Mouse (Mus musculus): Measurements from ENCODE around the gene Maneal. TPM values are rescaled to one million over a fixed set of nuclear protein-coding genes. Genes with fewer than 3 reads are reported as not detected.
A peak's percentile ranks its signal among the peaks of the same experiment; 100 is the strongest.

Gene Maneal
- polyA plus RNA-seq, 1 experiment from 2014 or later, result 0.61 TPM

DNA sequence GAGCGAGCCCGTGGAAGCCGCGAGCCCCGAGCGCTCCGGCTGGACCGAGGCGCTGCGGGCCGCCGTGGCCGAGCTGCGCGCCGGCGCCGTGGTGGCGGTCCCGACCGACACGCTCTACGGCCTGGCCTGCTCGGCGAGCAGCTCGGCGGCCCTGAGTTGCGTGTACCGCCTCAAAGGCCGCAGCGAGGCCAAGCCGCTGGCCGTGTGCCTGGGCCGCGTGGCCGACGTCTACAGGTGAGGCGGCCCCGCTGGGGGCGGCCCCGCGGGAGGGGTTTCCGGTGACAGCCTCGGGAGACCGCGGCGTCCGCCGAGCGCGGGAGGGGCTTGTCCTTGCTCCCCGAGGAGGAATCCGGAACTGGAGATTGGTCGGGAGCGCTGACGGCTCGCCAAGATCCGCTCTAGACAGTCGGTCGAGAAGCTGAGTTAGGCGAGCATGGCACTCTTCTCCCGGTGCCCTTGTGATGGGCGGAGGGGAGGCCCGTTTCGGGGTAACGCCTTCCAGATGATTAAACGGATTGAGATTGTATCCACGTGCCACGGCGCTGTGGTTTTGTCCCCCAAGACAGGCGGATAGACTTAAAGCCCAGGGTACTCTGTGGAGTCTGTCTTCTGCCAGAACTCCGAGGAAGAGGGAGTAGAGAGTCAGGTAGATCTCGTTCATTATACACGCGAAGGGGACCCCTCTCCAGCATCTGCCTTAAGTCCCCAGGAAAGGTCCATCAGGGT is 10.9 kb downstream of the Maneal start, which contains the start of gene 1110065P20Rik:
TSS of gene 1110065P20Rik (minus strand) at position 264 of the 726 bp plus-strand sequence.
- WGBS, result under 1% methylated on average over 59 of the region's 75 CpGs
- Histone ChIP-seq H3K9ac (replicated peaks; ENCODE audit: low read length) (peak within 1 kb of the TSS; percentile 90), H3K9me3 (ENCODE audit: low read length) (no peaks in the 10 kb centered on the region), H3K4me2 (replicated peaks; ENCODE audit: low read depth, low read length) (peak within 1 kb of the TSS; percentile 95), H3K4me1 (ENCODE audit: insufficient read depth, low read length) (peaks cover 22% of the 10 kb centered on the region), H3K27me3 (ENCODE audit: insufficient read depth, low read length) (no peaks in the 10 kb centered on the region), H3K27ac (ENCODE audit: low read length) (peak within 1 kb of the TSS; percentile 82), H3K4me3 (ENCODE audit: low read length) (peak within 1 kb of the TSS; percentile 96), H3K36me3 (ENCODE audit: insufficient read depth, low read length) (peaks cover 24% of the 10 kb centered on the region; the same call in 1 of the 2 replicates)
- peak; percentile 73 for ATAC-seq (ENCODE audit: low FRiP score, low TSS enrichment)

DNA sequence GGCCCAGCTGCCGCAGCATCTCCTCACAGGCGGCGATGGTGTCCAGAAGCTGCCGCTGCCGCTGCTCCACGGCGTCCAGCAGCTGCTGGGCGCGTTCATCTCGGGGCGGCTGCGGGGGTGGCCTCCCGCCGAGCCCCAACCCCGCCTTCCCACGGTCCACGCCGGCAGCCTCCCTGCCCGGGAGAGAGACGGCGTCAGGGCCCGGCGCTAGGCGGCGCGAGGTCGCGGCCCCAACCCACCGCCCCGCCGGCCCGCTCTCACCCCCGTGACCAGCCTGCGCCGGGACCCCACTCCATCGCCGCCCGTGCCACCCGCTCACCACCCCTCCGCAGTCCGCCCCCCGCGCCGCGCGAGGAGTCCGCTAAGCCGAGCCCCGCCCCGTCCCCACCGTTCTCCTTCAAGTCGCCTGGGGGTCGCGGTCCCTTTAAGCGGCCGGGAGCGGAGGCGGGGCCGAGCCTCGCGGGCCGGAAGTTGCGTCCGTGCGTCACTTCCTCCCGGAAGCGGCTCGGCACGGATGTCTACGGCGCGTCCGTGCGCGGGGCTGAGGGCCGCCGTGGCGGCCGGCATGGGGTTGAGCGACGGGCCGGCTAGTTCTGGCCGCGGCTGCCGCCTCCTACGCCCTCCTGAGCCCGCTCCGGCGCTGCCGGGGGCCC is 11.6 kb downstream of the Maneal start, which contains the start of gene Yrdc:
TSS of gene Yrdc (plus strand) at position 419 of the 653 bp plus-strand sequence.
- Histone ChIP-seq H3K27ac (ENCODE audit: low read length) (peak within 1 kb of the TSS; percentile 82), H3K9ac (replicated peaks; ENCODE audit: low read length) (peak within 1 kb of the TSS; percentile 90), H3K9me3 (ENCODE audit: low read length) (no peaks in the 10 kb centered on the region), H3K4me2 (replicated peaks; ENCODE audit: low read depth, low read length) (peak within 1 kb of the TSS; percentile 95), H3K27me3 (ENCODE audit: insufficient read depth, low read length) (no peaks in the 10 kb centered on the region), H3K4me3 (ENCODE audit: low read length) (peak within 1 kb of the TSS; percentile 96), H3K36me3 (ENCODE audit: insufficient read depth, low read length) (peaks cover 17% of the 10 kb centered on the region; the same call in 1 of the 2 replicates), H3K4me1 (ENCODE audit: insufficient read depth, low read length) (peaks cover 22% of the 10 kb centered on the region)
- peak; percentile 93 for ATAC-seq (ENCODE audit: low FRiP score, low TSS enrichment)
- WGBS, result under 1% methylated on average over 66 of the region's 90 CpGs

DNA sequence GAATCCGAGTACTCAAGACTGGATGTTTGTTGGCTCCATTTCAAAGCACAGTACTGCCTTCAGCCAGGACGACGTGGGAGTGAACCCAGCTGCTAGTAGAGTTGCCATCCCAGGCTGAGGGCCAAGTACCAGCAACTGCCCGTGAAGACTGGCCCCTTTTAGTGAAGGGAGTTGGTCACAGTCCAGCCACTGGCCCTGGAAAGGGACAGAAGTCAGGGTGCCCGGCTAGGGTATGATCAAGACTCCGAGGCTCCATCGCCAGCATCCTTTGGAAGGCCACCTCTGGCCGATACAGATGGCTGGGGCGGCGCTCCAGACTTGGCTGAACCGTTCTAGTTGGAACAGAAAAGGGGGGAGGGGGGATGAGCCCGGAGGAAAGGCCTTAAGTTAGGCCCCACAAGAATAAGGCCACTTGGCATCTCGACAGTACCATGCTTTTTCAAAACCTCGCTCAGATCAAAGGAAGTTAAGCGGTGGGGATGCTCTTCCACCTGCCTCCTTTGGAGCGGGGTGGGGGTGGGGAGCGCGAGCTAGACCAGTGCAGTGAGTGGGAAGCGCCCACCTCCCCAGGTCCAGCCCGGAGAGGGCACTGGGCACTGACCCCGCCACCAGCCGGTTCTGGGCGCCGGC is 12.2 kb downstream of the Maneal start:
- H3K4me2 ChIP-seq (replicated peaks; ENCODE audit: low read depth, low read length), result peak overlapping the region; percentile 64
- no peaks in the 10 kb centered on the region for H3K27me3 ChIP-seq (ENCODE audit: insufficient read depth, low read length)
- peak overlapping the region; percentile 96 for H3K4me3 ChIP-seq (ENCODE audit: low read length)
- peak overlapping the region; percentile 90 for H3K9ac ChIP-seq (replicated peaks; ENCODE audit: low read length)
- H3K4me1 ChIP-seq (ENCODE audit: insufficient read depth, low read length), result peaks cover 22% of the 10 kb centered on the region
- peak; percentile 62 for ATAC-seq (ENCODE audit: low FRiP score, low TSS enrichment)
- under 1% methylated on average over 24 of the region's 24 CpGs for WGBS
- peak overlapping the region; percentile 82 for H3K27ac ChIP-seq (ENCODE audit: low read length)
- H3K36me3 ChIP-seq (ENCODE audit: insufficient read depth, low read length), result peaks cover 16% of the 10 kb centered on the region; the same call in 1 of the 2 replicates
- no peaks in the 10 kb centered on the region for H3K9me3 ChIP-seq (ENCODE audit: low read length)

DNA sequence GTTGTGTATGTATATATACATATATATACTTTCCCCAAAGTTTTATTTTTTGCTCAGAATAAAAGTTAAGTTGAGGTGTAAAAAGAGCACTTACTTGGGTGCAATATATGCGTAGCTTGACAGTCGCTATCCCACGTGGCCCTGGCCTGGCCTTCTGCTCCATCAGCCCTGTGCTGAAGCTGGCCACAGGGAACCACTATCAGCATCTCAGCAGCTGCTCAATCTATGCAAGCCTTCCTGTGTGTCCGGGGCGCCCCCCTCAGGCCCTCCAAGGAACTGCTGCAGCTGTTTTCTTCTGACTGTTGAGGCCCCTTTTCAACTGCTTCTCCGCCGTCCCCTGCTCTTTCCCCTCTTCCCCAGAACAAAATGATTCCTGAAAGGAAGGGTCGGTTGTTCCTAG is 14.4 kb downstream of the Maneal start:
- Histone ChIP-seq H3K4me2 (replicated peaks; ENCODE audit: low read depth, low read length) (no peak overlapping the region), H3K4me3 (ENCODE audit: low read length) (no peak overlapping the region), H3K9me3 (ENCODE audit: low read length) (no peaks in the 10 kb centered on the region), H3K4me1 (ENCODE audit: insufficient read depth, low read length) (peaks cover 21% of the 10 kb centered on the region), H3K9ac (replicated peaks; ENCODE audit: low read length) (no peak overlapping the region), H3K27me3 (ENCODE audit: insufficient read depth, low read length) (no peaks in the 10 kb centered on the region), H3K36me3 (ENCODE audit: insufficient read depth, low read length) (peaks cover 6% of the 10 kb centered on the region; the same call in 1 of the 2 replicates), H3K27ac (ENCODE audit: low read length) (no peak overlapping the region)
- 12% methylated on average over 8 of the region's 8 CpGs for WGBS
- no peak for ATAC-seq (ENCODE audit: low FRiP score, low TSS enrichment)

DNA sequence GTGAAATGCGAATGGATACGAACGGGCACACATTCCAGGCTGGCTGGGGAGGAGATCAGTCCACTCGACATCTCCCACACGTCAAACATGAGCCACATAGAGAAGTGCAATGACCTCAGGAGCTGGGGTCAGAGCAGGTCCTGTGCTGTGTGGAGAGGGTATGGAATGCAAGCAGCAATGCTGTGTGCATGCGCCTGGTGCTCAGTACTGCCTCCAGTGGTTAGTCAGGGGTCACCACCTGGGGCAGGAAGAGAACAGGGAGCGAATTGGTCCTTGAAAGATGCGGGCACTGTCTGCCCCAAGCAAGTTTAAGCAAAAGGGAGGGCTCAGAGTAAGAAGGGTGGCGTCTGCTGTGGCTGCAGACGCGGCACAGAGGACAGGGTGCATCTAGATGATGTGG is 18.5 kb downstream of the Maneal start:
- ATAC-seq (ENCODE audit: low FRiP score, low TSS enrichment), result peak; percentile 37; the same call in 1 of the 2 replicates
- no peaks in the 10 kb centered on the region for H3K27me3 ChIP-seq (ENCODE audit: insufficient read depth, low read length)
- no peak overlapping the region for H3K4me2 ChIP-seq (replicated peaks; ENCODE audit: low read depth, low read length)
- H3K4me1 ChIP-seq (ENCODE audit: insufficient read depth, low read length), result 0 out of 2 replicates have a peak, but pooled peaks cover 4% of the 10 kb centered on the region
- H3K9ac ChIP-seq (replicated peaks; ENCODE audit: low read length), result no peak overlapping the region
- peaks cover 30% of the 10 kb centered on the region for H3K36me3 ChIP-seq (ENCODE audit: insufficient read depth, low read length)
- WGBS, result 50% methylated on average over 11 of the region's 11 CpGs
- no peak overlapping the region for H3K27ac ChIP-seq (ENCODE audit: low read length)
- no peak overlapping the region for H3K4me3 ChIP-seq (ENCODE audit: low read length)
- peaks cover 4% of the 10 kb centered on the region for H3K9me3 ChIP-seq (ENCODE audit: low read length)

DNA sequence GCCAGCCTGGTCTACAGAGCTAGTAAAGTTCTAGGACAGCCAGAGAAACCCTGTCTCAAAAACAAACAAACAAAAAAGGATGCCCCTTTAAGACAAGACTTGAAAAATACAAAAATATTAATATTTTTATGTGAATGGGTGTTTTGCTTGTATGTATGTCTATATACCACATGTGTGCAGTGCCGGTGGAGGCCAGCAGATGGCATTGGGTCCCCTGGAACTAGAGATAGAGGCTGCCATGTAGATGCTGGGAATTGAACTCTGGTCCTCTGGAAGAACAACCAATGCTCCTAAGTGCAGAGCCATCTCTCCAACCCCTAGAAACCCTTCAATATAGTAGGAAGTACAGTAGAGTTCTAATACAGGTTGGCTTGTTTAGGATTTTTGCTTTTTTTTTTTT is 21.0 kb downstream of the Maneal start:
- Histone ChIP-seq H3K4me2 (replicated peaks; ENCODE audit: low read depth, low read length) (no peak overlapping the region), H3K36me3 (ENCODE audit: insufficient read depth, low read length) (peaks cover 37% of the 10 kb centered on the region), H3K4me1 (ENCODE audit: insufficient read depth, low read length) (no peaks in the 10 kb centered on the region), H3K9me3 (ENCODE audit: low read length) (peaks cover 4% of the 10 kb centered on the region), H3K27me3 (ENCODE audit: insufficient read depth, low read length) (no peaks in the 10 kb centered on the region), H3K4me3 (ENCODE audit: low read length) (no peak overlapping the region), H3K27ac (ENCODE audit: low read length) (no peak overlapping the region), H3K9ac (replicated peaks; ENCODE audit: low read length) (no peak overlapping the region)
- no peak for ATAC-seq (ENCODE audit: low FRiP score, low TSS enrichment)
- WGBS, result 100% methylated on average over 1 of the region's 1 CpGs

DNA sequence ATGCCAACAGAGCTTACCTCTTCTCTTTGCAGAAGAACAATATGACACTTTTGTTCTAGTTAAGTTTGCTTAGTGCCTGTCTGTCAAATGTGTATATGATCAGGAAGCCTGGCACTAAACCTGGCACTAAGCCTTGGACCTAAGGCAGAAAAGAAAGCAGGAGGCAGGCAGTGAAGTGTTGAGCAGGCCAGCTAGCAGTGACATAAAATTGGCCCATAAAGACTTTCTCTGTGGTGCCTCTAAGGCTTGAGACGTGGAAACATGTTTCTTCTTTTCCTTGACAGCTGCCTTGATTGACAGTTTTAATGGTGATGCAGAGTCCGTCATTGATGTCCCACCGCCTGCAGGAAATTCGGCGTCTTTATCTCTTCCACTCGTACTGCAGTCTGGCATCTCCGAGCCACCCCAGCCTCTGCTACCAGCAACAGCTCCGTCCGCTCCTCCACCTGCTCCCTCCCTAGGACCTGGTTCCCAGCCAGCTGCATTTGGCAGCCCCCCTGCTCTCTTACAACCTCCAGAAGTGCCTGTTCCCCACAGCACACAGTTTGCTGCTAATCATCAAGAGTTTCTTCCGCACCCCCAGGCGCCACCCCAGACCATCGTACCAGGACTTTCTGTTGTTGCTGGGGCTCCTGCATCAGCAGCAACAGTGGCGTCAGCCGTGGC is 23.8 kb downstream of the Maneal start:
- H3K4me2 ChIP-seq (replicated peaks; ENCODE audit: low read depth, low read length), result no peak overlapping the region
- no peak overlapping the region for H3K9ac ChIP-seq (replicated peaks; ENCODE audit: low read length)
- WGBS, result 88% methylated on average over 14 of the region's 14 CpGs
- peaks cover 4% of the 10 kb centered on the region for H3K9me3 ChIP-seq (ENCODE audit: low read length)
- no peak overlapping the region for H3K27ac ChIP-seq (ENCODE audit: low read length)
- no peaks in the 10 kb centered on the region for H3K4me1 ChIP-seq (ENCODE audit: insufficient read depth, low read length)
- H3K27me3 ChIP-seq (ENCODE audit: insufficient read depth, low read length), result no peaks in the 10 kb centered on the region
- peaks cover 42% of the 10 kb centered on the region for H3K36me3 ChIP-seq (ENCODE audit: insufficient read depth, low read length)
- ATAC-seq (ENCODE audit: low FRiP score, low TSS enrichment), result no peak
- H3K4me3 ChIP-seq (ENCODE audit: low read length), result no peak overlapping the region

DNA sequence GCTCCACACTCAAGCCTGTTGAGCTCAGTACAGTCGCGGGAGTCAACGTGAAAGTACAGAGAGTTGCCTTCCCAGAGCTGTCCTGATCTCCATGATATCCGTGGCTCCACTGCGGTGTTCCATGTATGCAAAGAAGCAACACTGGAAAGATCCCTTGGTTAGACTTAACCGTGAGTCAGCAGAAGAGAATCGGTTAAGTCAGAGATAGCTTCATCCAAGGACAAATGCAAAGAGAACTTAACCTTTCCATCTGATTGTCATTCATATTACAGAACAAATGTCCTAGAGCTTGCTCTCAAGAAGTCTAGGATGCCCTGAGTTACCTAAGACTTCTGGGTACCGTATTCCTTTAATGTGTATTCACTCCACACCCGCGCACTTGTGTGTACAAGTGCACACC is 29.2 kb downstream of the Maneal start:
- no peak for ATAC-seq (ENCODE audit: low FRiP score, low TSS enrichment)
- Histone ChIP-seq H3K4me1 (ENCODE audit: insufficient read depth, low read length) (no peaks in the 10 kb centered on the region), H3K27ac (ENCODE audit: low read length) (no peak overlapping the region), H3K36me3 (ENCODE audit: insufficient read depth, low read length) (peaks cover 15% of the 10 kb centered on the region), H3K4me2 (replicated peaks; ENCODE audit: low read depth, low read length) (no peak overlapping the region), H3K9ac (replicated peaks; ENCODE audit: low read length) (no peak overlapping the region), H3K4me3 (ENCODE audit: low read length) (no peak overlapping the region), H3K9me3 (ENCODE audit: low read length) (no peaks in the 10 kb centered on the region), H3K27me3 (ENCODE audit: insufficient read depth, low read length) (no peaks in the 10 kb centered on the region)
- WGBS, result 94% methylated on average over 10 of the region's 10 CpGs

DNA sequence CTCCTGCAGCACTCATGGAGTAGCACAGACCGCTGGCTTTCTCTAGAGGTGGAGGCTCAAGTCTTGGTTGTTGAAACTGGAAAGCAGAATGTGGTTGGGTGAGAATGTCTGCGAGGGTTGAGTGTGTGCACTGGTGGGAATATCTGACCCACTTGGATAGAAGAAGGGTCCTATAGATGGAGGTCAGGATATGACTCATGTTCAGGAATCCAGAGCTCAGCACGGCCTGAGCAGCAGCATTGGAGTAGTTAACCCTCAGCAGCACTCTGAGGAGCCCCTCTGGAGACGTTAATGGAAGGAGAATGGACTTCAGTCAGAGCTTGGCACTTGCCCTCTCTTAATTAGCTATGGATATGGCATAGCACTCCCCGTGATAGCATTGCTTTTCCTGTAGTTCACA is 32.3 kb downstream of the Maneal start:
- WGBS, result 67% methylated on average over 5 of the region's 5 CpGs
- H3K4me3 ChIP-seq (ENCODE audit: low read length), result no peak overlapping the region
- ATAC-seq (ENCODE audit: low FRiP score, low TSS enrichment), result no peak
- no peaks in the 10 kb centered on the region for H3K27me3 ChIP-seq (ENCODE audit: insufficient read depth, low read length)
- peaks cover 25% of the 10 kb centered on the region; the same call in 1 of the 2 replicates for H3K36me3 ChIP-seq (ENCODE audit: insufficient read depth, low read length)
- no peaks in the 10 kb centered on the region for H3K4me1 ChIP-seq (ENCODE audit: insufficient read depth, low read length)
- H3K9me3 ChIP-seq (ENCODE audit: low read length), result no peaks in the 10 kb centered on the region
- H3K4me2 ChIP-seq (replicated peaks; ENCODE audit: low read depth, low read length), result no peak overlapping the region
- no peak overlapping the region for H3K9ac ChIP-seq (replicated peaks; ENCODE audit: low read length)
- H3K27ac ChIP-seq (ENCODE audit: low read length), result no peak overlapping the region
